Mouse (Mus musculus): Measurements from ENCODE around the gene Hoxb5.

Hoxb5 gene

DNA sequence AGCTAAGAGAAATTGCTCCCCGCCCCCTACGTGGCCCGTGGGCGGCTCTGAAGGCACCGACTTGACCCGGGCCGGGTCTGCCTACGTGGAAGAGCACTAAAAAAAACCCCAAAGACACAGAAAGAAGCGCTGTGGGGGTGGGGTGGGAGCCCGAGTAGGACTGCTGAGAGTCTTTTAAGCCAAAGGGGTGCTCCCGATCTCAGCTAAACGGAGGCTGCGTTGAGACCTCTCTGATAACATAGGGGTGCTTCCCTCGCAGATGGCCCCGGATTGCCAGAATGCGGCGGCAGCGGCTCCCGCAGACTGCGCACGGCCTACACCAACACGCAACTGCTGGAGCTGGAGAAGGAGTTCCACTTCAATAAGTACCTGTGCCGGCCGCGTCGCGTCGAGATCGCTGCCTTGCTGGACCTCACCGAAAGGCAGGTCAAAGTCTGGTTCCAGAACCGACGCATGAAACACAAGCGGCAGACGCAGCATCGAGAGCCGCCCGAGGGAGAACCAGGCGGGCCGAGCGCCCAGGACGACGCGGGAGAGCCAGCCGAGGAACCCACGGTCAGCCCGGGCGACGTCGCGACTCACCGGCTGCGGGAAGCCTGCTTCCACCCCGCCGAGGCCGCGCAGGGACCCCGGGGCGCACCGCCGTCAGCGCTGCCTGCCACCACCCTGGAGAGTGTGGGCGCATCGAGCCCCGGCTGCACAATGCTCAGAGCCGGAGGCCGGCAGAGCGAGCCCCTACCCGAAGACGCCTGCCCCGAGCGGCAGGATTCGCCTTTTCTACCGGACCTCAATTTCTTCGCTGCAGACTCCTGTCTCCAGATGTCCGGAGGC lies 49.8 kb downstream of the Hoxb5 start:
- in situ Hi-C loops (cut with MseI, MboI) = no loop called here

DNA sequence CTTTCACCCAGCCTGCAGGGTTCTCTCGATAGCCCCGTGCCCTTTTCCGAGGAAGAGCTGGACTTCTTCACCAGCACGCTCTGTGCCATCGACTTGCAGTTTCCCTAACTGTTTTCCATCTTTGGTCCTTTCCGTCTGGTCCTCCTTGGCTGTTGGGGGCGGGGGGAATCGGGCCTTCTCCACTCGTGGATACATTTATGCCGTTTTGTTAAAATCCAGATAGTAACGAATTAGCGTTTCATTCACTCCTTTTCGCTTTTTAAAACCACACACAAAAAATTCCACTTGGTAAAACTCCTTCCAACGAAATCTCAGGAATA lies 50.3 kb downstream of the Hoxb5 start:
- in situ Hi-C loops (cut with MseI, MboI) = no loop called here

- in situ Hi-C loops (cut with MseI, MboI) = no loop called here
Measured at GRCm38 (mm10) chr11:96353939-96354338, 50.8 kb downstream of the Hoxb5 start.

GRCm38 (mm10) chr11:96354376-96354775 lies 51.2 kb downstream of the Hoxb5 start:
- in situ Hi-C loops (cut with MseI, MboI) = no loop called here

DNA sequence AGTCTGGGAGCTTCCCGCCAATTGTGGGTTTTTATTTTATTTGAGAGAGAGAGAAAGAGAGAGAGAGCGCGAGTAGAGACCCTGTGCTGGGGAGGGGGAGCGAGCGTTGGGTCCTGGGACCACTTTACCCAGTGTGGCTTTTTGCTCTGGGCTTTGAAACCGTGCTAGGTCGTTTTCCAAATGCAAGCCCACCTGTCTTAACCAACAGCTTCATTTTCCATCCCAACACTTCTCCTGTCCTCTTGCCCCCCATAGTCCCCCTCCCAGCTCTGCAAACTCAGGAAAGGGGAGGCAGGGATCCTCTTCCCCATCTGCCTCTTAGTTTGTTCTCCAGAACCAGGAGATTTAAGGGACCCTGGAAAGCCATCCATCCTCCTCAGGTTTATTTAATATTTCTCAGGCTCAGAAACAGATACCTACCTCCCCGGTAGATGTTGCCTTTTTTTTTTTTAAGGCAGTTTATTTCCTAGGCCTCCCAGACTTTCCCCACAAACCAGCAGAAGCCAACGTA lies 51.7 kb downstream of the Hoxb5 start:
- in situ Hi-C loops (cut with MseI, MboI) = no loop called here
